Mouse (Mus musculus) lung, postnatal 36 days (tissue): ENCODE data around the gene Tars2.

Experiments
- DNase-seq: peaks from one replicate; pipeline ENCODE4 v3.0.0; 2022; ENCODE audit warnings: mixed read lengths

The Tars2 gene

DNA sequence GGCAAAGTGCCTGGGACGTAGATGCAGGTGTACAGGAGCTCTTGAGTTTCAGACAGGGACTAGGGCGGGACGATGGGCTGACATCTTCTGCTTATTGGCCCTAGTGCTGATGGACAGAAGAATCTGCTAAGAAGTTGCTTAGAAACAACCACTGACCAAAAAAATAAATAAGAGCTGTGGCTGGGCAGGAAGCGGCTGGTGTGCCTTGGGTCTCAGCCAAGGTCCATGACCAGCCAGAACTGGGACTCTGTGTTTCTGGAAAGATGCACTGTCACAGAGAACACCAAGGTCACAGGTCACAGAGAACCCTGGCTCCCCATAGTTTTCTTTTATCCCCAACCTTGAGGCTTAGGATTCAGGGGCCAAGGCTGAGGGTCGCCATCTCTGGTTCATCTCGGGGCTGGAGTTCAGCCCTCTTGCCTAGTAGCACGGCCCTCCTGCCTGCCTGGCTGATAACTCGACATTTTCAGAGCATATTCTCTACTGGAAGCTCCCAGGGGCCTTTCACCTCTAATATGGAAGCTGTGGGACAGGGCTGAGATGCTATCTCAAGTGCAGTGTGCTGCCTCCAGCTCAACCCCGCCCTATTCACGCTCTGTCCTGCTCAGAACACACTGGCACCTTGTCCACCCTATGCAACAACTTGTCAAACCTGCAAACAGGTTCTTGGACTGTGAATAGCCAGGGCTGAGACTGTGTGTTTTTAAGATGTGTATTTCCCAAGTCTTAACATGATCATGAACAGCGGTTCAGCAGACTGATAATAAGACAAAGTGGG lies 27.1 kb downstream of the Tars2 start:
- DNase-seq = peak; percentile 84

DNA sequence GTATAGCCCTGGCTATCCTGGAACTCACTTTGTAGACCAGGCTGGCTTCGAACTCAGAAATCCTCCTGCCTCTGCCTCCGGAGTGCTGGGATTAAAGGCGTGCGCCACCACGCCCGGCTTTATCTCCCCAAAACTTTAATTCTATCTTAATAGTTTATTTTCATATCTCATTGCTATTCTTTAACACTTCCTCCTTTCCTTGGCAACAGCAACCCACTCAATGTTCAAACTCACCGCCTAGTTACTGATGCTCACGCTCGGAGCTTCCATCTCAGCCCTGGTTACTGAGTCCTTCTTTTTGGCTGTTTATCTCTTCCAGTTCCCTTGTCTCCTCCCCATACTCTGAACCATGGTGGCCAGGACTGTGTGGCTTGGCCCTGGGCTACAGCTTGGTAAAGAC lies 27.7 kb downstream of the Tars2 start:
- peak; percentile 17 for DNase-seq

DNA sequence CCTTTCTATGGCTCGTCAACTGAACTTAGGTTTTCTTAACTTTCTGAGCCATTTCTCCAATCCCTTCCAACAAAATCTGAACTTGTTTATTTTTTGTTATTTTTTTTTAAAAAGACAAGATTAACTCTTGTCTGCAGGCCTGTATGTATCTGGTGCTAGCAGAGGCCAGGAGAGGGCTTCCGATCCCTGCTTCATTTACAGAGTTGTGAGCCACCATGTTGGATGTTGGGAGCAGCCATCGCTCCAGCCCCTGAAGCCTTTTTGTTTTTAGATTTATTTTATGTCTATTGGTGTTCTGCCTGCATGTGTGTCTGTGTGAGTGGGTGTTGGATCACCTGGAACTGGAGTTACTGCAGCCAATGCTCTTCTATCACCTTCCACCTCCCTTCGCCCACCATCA lies 28.2 kb downstream of the Tars2 start:
- no peak for DNase-seq

DNA sequence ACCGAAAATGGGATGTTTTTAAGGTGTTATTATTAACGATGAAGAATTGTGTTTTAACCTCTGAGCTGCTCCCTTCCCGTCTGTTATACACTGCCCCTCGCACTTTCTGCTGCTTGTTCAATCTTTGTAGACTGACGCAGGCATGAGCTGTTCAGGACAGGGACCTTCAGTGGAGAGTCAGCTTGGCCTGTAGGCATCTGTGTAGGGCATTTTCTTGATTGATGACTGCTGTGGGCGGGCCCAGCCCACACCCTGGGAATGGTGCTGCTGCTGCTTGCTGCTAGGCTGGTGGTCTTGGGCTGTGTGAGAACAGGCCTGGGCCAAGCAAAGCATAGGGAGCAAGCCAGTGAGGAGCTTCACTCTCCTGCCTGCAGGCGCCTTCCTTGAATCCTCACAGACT lies 29.6 kb downstream of the Tars2 start:
- no peak for DNase-seq

DNA sequence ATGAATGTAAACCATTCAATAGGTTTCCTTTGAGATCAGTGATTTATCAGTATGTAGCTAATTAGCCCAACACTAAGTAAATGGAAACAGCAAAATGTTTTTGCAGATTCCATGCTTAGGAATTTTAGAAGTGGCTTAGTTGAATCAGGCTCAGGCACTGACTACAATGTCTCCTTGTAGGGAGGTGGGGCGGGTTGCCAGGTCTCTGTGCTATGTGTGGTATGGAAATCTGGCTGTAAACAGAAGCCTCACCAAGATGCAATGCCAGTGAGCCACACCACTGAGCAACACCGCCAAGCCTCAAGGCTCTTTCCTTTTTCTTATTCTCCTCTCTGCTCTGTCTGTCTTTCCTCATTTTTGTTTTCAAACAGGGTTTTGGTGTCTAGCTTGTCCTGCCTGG lies 31.1 kb downstream of the Tars2 start:
- DNase-seq = peak; percentile 40

DNA sequence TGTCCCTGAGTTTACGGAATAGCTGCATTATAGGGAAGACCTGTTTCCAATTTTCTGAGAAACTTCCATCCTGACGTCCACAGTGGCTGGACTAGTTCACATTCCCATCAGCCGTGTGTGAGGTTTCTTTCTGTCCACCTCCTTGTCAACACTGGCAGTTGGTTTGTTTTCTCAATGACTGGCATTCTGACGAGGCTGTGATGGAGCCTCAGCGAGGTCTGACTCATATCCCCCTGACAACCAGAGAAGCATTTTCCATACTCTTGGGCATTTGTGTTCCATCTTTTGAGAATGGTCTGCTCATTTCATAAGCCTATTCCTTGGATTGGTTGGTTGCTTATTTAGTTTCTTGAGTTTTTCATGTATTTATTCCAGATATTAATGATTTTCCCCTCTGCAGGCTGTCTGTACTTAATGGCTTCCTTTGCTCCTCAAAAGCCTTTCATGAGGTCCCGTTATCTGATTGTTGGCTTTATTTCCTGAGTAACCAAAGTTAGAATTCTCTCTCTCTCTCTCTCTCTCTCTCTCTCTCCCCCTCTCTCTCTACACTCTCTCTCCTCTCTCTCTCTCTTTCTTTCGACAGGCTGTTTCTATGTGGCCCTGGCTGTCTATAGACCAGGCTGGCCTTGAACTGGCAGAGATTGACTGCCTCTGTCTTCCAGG lies 33.2 kb downstream of the Tars2 start:
- DNase-seq = no peak

DNA sequence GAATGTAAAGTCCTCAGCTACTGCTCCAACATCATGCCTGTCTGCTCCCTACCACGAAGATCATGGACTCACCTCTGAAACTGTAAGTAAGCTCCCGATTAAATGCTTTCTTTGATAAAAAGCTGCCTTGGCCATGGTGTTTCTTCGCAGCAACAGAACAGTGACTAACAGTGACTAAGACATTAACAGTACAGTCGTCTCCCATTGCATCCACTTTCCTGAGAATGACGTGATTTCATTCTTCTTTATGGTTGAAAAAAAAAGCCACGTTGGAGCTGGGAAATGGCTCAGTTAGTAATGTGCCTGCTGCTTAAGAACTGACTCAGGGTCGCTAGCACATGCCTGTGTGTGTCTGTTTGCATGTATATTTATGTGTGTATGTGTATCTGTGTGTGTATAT lies 34.1 kb downstream of the Tars2 start:
- DNase-seq = no peak

DNA sequence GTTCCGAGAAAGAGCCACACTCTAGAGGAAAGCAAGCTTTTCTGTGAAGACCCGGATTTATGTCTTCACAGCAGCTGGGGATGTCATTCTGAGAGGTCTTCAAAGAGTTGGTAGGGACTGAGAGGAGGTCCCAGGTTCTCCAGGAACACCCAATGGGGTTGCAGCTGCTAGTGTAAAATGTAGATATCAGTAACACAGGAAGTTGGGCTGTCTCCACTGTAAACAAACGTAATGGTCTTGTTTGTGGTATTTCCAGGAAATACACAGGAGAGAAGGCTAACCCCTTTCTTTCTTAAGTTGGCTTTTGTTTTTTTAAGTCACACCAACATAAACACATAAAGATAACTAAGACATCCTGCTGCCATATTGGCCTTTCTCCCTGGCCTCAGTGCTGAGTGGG lies 37.6 kb downstream of the Tars2 start:
- no peak for DNase-seq

DNA sequence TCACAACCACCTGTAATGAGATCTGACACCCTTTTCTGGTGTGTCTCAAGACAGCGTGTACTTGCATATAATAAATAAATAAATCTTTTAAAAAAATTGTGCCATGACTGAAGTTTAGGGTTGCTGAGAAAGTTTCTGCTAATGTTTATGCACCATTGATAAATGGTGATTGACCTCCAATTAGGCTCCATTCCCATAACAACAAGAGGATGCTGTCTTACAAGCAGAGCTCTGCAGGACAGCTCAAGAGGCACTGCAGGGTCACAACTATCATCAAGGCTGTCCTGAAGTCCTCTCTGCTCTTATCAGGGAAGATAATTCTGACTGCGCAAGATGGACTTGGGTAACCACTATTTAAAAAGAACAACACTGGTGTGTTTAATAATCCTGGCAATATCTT lies 41.9 kb downstream of the Tars2 start:
- DNase-seq = no peak

DNA sequence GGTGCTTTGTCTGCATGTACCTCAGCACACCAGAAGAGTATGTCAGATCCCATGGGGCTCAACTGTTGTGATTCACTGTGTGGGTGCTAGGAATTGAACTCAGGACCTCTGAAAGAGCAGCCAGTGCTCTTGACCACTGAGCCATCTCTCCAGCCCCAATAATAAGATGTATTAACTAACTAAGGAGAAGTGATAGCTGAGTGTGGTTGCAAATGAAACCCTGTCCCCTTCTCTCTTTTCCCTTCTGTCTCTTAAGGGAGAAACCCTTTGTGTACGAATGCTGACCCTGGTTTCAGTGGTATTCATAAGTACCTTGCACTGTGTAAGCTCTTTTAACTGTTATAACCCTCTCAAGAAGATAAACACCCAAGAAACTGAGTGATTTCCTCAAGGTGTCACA lies 43.9 kb downstream of the Tars2 start:
- no peak for DNase-seq

DNA sequence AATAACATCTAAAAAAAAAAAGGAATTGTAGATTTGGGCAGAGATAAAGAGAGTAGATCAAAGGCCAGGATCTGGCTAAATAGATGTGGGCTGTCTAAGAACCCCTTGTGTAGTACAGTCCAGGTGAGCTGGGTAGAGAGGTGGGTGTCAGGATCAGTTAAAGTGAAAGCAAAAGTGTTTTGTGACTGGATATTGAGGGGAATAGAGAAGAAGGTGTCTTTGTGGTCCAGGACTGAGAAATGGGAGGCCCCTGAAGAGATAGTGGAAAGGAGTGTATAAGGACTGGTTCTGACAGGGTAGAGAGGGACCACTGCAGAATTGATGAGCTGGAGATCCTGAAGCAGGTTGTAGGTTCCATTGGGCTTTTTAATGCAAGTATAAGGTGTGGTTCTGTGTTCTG lies 50.0 kb downstream of the Tars2 start:
- no peak for DNase-seq

DNA sequence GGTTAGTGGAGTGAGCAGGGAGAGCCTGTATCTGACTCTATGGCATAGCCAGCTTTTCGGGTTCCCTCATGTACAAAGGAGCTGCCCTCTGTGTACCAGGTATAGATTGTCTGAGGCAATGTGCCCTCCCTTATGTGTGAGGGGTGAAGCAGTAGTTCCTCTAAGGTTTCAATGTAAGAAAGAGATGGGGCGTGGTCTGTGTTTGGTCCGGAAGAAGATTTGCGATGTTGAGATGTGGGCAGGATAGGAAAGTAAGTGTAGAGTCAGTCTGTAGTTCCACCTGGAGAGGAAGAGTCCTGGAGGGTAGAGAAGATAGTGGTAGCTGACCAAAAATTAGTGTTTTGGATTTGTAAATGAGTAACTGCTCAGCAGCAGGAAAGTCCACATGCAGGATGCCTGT lies 51.0 kb downstream of the Tars2 start:
- no peak for DNase-seq

DNA sequence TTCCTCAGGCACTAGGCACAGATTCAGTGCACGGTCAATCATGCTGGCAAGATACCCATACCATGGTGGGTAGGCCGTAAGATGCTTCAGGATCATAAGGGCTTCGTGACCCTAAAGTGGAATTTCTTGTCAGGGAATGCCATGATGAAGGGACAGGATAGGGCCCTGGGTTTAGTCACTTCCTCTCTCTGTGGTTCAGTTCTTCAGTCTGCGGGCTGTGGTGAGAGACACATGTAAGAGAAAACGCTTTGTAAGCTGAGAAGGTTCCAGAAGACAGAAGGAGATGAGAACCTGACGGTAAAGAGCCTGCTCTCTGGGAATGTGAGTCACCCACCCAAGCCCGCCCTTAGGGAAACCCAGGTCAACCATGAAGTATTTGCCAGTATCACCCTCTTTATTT lies 52.5 kb downstream of the Tars2 start:
- no peak for DNase-seq

DNA sequence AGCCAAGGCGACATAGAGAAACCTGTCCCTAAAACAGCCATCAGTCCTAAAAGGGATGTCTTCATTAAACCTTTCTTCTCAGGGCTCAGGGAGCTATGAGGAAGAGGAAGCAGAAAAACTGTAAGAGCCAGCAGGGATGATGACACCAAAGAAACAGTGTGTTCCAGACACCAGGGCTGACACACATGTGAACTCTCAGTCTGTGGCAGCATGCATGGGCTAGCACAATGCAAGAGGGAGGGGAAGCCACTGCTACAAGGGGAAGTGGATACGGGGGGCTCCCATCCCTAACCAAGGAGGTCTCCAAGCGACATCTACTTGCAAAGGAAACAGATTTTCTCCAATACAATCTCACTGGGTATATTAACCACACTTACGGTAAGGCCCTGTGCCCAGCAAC lies 53.7 kb downstream of the Tars2 start:
- DNase-seq = no peak

DNA sequence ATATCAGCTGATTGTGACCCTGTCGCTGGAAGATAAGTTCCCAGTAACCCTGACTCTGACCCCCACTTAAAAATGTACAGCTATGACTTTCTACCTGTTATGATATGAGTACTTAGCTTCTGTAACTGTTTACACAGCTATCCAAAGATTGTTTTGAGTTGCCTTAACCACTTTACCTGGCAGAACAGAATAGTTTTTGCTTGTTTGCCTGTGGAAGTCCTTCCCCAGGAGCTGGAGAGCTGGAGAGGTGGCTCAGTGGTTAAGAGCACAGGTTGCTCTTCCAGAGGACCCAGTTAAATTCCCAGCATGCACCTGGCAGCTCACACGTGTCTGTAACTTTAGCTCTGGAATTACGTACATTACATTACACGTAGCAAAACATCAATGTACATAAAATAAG lies 55.4 kb downstream of the Tars2 start:
- DNase-seq = peak; percentile 53

DNA sequence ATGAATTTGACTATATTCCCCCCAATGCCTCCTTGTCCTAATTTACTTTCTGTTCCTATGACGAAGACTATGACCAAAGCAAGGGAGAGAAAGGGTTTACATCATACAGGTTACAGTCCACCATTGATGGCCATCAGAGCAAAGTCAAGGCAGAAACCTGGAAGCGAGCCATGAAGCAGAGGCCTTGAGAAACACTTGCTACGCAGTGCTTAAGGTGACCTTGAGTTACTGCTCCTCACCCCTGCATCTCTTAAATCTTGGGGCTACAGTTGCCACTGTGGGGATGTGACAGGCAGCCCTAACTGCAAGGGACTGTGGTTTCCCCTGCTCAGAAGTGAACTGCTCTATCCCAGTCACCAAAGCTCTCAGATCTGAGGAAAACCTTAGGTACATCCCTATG lies 56.7 kb downstream of the Tars2 start:
- no peak for DNase-seq

DNA sequence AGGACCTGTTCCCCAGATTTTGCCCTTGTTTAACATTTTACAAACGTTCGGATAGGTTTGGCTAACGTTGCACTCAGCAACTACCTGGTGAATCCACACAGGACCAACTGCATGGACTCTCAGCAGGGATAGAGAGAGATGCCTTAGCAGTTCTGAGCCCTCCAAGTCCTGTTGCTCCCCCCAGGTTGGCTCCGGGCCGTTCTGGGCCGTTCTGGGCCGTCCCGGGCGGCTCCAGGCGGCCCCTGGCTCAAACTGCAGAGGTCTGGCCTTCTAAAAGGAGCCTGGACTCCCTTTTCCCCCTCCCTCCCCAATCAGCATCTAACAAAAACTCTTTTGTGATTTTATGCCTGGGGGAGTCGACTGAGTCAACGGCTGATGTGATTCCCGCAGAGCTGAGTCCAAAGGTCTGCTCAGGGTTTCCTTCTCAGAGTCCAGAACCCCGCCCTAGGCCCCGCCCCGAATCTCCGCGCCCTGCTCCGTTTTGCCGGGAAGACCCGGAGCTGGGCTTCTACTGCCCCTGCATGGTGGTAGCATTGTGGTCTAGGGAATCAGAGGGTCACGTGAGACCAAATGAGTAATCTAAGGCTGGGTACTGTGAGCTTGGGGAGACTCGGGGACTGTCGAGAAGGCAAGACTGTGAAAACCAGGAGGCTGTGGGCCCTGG lies 58.0 kb downstream of the Tars2 start:
- peak; percentile 92 for DNase-seq

DNA sequence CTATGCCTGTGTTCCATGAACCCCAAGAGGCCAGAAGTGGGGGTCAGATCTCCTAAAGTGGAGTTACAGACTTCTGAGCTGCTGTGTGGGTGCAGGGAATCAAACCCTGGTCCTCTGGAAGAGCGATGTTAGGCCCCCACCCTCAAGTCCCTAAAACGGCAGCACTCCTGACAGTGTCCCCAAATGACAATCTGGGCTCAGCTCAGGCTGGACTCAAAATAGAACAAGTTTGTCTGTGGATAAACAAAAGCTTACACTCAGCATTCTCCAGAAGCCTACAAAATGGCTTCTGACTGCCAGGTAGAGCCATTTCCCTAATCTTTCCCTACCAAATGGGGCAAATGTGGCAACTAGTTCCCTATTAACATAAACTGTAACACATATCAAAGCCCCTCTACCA lies 58.9 kb downstream of the Tars2 start:
- no peak for DNase-seq

DNA sequence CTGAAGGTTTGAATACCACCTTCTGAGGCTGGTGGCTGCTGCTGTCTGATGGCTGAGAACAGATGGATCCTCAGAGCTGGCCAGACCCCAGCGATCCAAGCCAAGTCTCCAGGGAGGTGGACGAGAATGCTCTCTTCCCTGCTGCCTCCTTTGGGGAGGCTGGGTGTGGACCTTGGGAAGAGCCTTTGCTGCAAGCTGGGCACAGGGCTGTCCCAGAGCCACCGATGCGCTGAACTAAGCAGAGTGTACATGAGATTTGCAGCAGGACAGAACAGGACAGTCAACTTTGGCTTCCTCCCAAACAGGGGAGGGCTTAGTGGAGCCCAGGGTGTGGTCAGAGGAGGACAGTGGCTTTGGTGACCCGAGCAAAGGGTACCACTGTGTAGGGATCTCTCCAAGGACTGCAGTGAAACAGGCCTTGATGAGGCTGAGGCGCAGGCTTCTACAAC lies 59.7 kb downstream of the Tars2 start:
- DNase-seq = no peak

DNA sequence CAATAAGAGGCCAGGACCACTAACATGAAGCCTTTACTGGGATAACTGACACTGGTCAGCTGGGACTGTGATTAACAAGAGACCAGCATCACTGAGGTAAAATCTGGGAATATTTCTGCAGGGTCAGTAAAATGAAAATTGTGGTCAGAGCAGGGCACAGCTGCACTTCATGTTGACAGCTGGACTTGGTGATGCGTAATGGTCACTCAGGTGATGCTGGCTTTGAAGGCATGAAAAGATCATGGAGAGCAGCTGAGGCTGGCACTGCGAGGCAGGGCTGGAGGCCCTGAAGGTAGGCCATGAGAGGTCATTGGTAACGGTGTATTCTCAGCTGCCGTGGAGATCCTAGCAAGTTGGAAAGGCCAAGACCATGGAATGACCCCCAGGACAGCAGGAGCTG lies 61.7 kb downstream of the Tars2 start:
- DNase-seq = no peak

DNA sequence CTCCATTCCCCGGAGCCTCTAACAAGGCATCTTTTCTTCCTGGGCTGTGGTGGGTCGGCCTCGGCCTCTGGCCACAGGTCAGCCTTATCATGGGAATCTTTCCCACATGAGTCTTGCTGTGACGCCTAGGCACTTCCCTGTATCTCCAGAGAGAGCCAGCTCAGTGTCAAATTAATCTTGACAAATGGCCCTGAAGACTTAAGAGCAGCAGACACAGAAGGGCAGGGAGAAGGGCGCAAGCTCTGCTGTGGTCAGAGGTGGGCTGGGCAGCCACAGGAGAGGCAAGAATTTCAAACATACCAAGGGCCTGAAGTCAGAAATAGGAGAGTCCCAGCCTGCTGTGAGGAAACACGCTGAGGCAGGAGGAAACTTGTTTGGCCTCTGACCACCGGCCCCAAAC lies 63.6 kb downstream of the Tars2 start:
- DNase-seq = peak; percentile 72

DNA sequence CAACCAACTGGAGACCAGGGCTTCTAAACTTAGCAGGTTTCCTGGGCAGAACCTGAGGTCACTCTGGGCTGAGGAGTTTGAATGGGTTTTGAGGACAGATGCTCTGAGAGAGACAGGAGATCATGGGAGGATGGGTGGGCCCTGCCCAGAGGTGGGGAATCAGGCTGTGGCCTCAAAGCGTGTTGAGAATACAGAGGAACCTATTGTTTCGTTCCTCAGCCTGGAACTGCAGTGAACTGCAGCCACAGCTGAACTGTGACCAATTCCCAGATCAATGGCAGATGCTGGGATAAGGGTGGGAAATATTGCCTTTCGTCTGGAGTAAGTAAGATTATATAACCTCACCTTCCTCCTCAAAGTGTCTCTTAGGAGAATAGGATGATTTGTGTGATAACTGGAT lies 64.2 kb downstream of the Tars2 start:
- no peak for DNase-seq

DNA sequence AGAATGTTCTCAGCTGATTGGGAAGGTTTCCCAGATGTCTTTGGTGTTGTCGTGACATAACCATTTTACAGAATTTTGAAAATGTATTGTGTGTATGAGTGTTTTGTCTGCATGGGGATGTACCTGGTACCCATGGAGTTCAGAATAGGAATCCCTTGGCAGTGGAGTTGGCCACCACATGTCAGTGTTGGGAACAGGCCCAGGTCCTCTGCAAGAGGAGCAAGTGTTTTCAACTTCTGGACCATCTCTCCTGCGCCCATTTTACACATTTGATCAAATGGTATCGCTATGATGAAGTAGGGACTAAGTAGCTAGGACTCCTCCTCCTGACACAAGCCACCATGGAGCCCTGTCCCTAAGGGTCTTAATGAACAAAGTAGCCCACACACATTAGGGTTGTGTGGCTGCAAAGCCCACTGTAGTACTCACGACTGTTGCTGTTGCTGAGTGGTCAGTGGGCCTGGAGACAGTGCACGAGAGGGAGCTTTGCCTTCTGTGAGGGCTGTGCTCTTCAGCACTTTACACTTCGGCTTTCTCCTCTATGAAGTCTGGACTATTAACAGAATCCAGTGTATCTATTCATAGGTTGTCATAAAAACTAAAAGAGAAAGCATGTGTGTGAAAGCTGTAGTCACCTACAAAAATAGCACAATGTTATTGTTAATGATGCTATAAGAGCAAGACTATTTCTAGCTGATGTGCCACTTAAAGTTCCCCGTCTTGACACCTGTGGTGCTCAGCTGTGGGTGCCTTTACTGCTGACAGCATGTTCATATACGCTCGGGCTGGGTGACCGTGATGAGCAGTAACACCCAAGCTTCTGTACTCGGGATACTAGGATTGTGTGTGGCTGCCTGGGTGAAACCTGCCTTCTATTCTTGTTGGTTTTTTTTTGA lies 65.0 kb downstream of the Tars2 start:
- DNase-seq = no peak
